Mouse (Mus musculus) right cerebral cortex, adult 18-20 months (tissue): Measurements from ENCODE around the gene Snx13.

Experiments used
- DNase-seq: peaks from one replicate; pipeline ENCODE4 v3.0.0; 2022; ENCODE audit warnings: mixed read lengths

The Snx13 gene

DNA sequence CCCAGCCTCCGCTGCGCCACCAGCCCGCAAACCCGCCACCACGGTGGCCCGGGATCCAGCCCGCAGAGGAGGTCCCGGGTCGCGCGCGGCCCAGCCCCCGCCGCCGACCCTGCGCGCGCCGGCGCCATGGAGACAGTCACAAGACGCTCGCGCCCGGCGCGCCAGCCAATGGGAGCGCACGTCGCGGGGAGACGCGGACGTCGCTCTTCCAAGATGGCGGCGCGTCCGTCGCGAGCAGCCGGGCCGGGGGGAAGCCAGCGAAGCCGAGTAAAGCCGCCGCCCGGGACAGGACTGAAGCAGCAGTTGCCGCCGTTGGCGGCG is at the start of gene Snx13:
TSS of gene Snx13 (plus strand) at position 188 of the 321 bp plus-strand sequence.
- peak; percentile 92 for DNase-seq

DNA sequence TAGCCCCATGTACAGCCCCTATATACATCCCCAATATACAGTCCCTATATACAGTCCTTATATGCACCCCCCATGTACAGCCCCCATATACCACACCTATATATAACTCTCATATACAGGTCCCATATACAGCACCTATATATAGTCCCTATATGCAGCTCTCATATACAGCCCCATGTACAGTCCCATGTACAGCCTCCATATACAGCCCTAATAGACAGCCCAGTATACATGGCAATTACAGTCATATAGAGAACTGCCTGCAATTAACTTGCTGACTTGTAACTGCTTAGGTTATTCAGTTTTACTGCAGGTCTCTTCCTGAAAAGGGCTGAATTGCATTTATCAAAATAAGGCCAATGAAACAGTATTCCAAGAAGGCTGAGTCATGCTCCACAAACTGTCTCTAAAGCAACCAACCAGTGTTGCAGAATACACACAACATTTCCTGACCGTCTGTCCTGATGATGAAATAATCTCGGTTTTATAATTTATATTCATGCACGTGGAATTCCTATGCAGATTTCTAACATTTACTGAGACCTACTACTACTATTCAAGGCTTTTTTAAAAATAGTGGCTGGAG is 49.3 kb upstream of the Snx13 start:
- no peak for DNase-seq

DNA sequence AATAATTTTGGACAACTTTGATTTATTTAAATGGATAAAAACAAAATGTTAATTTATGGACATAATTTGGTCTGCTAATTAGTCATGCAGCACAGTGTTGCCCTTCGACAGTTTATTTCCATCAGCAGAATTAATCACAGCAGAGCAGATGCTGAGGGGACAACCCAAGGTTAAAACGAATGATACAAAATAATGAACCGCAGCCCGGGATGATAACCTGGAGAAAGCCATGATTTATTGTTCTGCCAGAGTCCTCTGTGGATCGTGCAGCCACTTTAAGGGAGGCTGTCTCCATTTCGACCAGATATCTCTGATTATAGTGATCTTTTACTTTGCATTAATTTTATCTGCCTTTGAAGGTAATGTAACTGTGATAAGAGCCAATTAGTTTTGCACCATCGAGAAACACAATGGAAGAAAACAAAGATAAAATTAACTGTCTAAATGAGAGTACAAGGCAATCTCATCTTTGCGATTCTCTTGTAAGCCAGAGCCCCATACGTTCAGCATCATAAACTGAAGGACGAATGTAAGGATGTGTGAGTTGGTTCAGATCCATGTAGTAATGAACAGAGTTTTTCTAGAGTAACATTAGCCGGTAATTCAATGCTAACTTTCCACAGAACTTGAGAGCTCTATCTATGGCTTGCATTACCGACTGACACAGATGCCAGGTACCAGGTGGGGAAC is 48.1 kb upstream of the Snx13 start:
- DNase-seq: no peak

DNA sequence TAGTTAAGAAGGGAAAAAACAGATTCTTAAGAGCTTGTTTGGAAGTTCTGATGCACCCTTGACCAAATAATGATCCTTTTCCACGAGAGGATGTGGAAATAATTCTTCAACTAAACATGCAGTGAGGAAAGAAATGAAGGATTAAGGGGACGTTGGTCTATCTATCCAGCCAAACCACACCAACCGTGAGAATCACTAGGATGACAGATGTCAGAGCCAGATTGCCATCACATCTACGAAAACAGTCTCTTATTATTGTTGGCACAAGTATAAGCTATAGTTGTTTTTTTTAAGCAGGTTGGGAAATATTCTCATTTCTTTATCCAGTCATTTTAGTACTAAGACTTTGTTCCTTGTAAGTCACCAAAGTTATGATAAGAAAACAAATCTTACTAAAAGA is 46.7 kb upstream of the Snx13 start:
- no peak for DNase-seq

DNA sequence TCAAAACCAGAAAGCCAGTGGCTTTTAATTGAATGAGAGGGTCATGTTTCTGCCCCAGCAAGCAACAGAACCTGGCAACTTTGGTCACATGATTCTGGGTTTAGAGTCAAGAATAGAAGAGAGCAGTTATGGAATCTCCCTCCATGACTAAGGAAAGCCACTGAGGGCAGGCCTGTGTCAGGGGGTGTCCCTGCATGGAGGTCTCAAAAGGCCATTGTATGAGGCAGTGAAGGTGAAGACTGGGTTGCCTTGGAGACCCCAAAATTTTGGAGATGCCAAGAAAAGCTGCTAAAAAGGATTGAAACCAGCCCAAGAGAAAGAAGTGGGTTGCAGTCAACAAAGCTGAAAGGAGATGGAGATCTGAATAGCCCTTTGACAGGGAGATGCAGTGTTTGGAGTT is 41.2 kb upstream of the Snx13 start:
- no peak for DNase-seq

DNA sequence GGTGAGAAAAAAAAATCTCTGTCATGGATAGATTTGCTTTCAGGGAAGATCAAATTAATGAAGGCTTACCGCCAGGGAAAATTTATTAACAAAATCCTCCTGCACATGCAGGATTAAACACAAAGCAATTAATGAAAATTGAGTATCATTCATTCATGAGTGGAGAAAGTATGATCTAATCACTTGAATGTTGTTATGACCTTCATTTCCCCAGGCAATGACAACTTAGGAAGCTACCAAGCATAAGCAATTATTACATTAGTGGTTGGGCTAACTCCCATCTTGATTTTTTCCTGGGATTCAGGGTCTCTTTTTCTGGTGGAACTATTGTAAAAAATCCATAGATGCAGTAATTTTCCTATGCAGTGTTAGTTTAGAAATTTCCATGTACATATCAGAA is 39.1 kb upstream of the Snx13 start:
- DNase-seq: no peak

DNA sequence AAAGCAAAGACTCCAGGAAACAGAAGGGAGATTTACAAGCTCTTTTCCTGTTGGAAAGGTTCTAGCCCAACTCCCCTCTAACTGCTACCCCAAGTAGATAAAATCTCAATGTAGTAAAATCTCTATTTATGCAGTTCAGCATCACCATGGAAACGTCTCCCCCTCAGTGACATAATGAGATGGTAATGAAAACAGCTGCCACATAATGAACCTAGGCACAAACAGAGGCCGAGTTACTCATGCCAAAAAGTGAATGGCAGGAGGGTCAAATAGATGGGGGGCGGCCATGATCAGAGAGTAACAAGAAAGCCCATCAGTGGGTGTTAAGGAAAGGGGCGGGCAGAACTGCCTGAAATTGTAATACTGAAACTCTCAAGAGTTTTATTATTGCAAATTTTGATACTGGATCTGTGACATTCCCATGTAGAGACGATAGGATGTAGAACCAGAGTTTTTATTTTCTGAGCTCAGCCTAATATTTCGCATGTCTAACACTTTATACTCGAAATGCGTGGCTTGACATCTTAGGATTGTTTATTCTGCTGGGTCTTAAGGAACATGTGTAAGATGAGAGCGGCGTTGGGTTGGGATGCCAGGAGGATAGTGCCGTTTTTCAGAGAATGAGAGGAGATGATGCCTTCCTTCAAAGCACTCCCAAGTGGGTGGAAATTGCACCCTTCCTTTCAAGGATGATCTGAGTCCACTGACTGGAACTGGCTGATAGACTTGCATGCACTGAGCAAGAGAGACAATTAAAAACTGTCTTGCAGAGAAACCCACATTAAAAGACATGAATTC is 38.4 kb upstream of the Snx13 start:
- DNase-seq: peak; percentile 40

DNA sequence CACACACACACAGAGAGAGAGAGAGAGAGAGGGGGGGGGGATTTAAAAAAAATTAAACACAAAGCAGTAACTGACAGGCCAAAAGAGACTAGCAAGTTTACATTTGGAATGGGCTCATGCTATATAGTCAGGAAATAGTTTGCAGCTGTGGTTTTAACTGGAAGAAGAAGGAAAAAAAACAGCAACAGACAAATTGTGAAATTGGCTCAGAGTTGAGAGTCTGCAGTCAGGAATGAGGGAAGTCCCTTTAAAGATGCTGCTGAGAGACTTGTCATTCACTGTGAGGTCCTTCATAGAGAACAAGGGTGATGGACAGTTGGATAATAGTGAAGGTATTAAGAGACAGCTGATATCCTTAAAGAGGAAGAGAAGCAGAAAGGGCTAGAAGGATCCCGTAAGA is 35.5 kb upstream of the Snx13 start:
- no peak for DNase-seq

DNA sequence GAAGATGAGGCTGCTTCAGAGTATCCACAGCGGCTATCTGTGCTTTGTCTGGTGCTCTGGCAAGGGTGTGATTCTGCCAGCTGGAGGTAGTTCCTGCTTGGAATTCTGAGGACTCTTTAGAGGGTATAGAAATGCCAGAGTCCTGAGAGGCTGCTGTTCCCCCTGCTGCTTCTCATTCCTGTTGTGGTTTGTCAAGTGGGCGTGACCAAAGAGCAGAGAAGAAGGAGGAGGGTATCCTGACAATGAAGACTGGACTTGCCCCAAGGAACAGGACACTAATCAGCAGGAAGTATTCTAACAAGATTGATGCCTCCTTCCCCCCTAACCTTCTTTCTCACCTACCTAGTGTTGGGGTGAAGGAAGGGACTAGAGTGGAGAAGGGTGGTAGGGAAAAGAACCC is 33.0 kb upstream of the Snx13 start:
- no peak for DNase-seq

DNA sequence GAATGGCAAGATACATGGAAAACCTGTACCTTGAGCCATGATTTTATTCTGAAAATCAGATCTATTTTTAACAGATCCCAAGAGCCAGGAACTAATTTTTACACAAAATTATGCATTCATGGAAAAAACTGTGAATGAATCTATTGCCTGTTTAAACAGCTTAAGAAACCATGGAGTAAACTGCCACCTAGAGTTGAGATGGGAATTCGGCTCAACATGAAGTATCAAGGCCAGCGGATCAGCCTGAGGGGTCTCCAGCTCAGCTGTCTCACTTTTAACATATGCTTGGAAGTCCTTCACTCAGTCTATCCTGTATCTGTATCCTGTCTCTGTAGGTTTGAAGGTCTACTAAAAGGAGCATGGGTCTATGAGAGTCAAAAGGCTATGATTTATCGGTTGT is 30.9 kb upstream of the Snx13 start:
- no peak for DNase-seq

DNA sequence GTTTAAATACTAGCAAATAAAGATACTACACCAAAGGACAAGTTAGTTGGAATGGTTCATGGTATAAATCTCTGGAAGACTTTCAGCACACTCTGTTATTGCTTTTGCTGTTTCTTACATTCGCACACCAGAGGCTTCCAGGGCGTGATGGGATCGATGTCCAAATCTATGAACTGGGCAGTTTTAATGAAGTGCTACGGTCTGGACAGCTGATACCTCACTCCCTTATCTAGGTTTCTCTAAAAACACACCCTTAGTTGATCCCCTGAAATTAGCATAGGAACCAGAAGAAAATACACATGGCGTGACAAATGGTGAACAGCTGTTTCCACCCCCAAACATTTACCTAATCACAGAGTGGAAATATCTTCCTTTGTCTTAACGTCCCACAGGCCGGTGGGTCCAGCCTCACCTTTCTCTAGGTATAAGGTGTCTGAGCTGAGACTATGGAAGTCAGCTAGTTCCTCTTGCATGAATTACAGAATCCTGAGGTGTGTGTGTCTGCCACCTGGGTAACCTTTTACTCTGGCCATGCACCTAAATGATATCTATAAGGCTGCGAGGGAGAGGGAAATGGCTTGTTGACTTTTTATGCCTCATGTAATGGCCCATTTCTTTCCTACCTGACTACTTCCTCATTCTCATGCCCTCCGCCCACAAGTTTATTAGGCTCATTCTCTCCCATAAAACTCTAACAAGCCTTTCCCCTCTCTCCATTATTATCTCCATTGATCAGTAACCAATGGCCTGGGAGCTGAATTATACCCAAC is 30.3 kb upstream of the Snx13 start:
- DNase-seq: no peak

DNA sequence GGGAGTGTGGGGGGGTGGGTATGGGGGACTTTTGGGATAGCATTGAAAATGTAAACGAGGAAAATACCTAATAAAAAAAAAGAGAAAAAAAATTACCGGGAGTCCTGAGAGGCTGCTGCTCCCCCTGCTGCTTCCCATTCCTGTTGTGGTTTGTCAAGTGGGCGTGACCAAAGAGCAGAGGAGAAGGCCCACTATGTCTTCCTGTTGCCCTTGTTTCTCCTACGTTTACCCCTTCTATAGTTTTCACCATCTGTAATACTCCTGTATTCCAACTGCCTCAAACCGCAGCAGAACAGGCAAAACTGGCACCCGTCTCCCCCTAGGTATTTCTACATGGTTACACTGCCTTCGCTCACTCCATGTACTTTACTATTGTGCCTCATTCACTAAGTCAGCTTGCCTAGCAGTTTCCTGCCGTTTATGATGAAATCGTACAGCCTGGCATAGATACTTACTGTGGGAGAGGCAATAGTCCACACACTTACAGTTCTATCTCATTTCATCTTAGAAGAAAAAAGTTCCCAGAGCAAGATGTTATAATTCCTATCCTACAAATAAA is 28.2 kb upstream of the Snx13 start:
- no peak for DNase-seq

DNA sequence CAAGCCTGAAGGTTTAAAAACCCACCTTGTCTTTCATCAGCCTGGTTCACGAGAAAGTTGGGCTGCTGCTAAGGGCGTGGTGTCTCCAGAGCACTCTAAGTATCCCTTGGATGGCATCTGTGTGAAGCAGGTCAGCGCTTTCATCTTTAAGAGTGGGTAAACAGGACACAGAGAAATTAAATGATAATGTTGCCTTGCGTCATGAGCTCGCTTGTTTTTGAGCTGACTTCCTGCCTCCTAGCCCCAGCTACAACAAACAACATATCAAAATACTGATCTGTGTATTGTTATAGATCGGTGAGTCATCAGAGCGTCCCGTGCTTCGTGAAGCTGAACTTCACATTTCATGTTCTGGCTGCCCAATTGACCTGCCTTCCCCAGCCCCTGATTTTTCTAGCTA is 25.7 kb upstream of the Snx13 start:
- DNase-seq: no peak

DNA sequence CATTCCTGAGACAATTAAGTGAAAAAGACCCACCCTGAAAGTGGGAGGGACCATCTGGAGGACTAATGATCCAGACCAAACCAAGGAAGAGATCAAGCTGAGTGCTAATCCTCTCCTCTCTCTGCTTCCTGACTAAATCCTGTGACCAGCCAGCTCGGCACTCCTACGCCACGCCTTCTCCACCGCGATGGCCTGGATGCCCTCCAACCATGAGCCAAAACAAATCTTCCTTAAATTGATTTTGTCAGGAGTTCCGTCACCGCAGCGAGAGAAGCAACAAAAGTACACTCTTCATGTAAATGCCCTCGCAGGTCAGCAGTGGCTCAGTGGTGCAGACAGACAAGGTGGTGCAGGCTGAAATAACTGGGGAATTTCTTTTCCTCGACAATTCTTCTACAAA is 24.9 kb upstream of the Snx13 start:
- DNase-seq: no peak

DNA sequence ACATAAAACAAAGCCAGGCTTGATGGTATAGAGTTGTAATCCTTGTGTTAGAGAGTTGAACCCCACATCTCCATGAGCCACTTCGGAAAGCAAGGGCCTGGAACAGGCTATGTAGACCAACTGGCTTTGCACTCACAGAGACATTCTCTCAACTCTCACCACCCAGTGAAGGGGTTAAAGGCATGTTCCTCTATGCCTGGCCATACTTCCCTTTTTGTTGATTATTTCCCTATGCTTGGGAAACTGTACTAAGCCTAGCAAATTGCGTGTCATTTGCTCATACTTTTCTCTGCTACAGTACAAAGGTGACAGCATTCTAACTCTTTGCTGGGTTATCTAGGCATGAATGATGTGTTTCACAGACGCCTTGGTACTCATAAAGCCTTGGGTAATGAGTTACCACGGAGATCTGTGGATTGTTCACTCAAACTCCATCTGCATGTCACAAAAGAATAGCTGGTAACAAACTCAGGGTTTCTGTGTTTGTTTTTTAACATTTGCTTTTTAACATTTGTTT is 21.0 kb upstream of the Snx13 start:
- no peak for DNase-seq

DNA sequence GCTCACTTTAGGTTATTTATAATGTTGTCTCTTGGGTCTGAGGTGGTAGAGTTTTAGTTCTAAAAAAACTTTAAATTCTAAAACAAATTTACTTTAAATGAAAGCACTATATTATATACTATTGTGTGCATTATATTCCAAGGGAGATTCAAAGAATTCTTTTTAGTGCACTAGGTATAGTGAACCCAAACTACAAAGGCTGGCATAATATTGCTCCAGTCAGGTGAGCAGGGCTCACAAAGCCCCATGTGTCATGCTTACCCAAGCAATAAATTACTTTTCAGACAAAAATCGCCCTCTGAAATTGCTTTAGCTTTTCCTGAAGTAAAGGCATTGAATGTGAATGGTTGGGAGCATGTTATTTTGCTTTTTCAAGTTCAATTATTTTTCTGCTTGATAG is 19.5 kb upstream of the Snx13 start:
- DNase-seq: no peak

DNA sequence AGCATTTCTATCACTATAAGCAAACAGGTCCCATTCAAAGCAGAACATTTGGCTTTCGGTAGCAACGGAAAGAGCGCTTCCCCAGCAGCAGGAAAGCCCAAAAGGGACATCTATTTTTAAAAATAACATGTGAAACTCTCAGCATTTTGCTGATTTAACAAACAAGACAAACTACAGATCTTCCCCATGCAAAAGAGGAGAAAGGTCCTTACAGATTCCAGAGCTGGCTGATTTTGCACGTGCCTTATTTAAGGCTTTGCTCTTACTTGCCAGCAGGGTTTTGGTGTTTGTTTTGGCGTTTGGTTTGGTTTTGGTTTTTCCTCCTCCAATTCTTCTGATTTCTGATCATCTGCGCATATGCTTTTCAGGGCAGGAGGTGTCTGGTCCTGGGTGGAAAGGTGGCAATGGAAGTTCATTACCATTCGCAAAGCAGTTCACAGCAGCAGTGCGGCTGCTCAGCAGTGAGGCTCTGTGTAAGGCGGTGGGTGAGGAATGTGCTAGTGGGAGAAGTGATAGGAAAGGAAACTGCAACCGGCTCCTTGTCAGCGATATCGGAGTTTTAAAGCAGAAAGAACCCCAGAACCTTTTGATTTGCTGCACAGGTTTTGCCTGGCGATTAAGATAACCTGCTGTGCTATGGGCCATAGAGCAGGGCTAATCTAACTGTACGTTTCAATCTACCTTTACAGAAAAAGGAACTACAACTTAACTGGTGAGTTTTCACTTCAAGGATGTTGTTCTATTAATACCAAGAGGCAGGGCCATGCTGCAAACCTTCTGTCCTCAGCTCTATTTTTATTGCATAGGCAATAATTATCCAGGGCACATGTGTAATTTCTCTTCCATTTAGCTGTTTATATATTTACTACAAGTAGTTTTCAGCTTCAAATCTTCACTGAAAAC is 8.1 kb upstream of the Snx13 start:
- peak; percentile 54 for DNase-seq

DNA sequence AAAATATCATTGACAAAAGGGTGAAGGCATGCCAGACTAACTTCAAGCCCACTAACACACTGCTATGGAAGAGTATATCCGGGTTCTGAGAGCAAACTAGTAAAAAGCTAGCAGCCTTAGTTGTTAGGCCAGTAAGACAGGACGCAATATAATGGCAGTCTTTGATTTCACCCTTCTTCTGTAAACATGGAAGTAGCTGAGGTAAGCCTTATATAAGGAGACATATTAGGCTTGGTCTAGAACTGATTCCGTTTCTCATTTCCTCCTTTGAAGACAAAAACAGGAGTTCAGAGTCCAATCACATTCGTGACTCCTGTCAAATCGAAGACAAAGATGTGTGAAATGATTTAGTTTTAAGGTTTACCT is 7.4 kb upstream of the Snx13 start:
- no peak for DNase-seq

DNA sequence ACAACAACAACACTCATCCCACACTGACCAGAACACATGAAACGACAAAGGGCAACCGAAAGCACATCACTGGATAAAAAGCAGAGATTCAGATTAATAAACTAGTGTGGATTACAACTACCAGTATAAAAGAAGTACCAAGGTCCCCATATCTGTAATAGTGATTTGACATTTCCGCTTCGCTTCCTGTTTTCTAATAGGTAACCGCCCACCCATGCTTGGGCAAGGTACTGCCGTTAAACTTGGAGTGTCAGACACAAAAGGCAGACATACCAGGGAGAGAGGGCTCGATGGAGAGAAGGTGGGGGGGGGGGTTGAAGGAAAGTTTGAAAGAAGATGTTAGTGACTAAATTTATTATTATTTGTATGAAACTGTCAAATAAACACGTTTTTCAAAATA is 5.0 kb upstream of the Snx13 start:
- no peak for DNase-seq

DNA sequence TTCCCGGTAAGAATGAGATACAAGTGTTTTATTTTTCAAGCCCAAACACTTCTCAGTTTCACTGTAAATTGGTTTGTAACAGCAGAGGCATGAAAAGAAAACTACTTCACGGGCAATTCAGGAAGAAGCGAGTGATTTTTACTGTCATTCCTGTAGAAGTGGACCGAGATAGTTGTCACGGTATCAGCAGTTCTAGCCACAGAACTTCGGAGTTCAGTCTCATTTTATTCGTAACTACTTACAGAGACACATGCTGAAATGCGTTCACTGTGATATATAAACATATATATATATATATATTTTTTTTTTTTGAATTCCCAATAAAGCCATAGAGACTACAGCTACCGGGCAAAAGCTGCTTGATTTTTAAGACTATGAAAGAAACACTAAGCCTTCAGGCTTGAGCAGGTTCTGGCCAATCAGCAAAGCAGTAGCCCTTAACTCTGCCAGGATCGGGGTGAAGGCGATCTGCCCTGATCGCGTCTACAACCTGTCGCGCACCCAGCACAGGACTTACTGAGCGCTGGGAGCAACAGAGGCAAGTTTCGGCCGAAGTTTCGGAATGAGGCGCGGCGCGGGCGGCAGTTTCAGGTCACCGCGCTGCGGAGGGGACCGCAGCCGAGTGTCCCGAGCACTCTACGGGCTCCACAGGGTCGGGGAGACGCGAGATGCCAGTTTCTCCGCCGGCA is 532 bp upstream of the Snx13 start:
- DNase-seq: no peak
